Comparison of ENCODE assay signal across 24 mouse cellular contexts in genomic region chr7:98423546-98423945, GRCm38 (mm10). TPM values are rescaled to one million over a fixed set of nuclear protein-coding genes. Genes with fewer than 3 reads are reported as not detected.
DNase-seq lines count a peak whose midpoint lies in the region; ATAC-seq and TF ChIP-seq lines count a peak whose summit lies in the region.
"Had no signal": no experiment of that assay in that cellular context is flagged by ENCODE, and none has a peak within 500 bp of the region (broad histone marks: within the 10 kb centered on the region; RNA-seq: fewer than 3 reads in every experiment).

No protein-coding gene starts in this region.

- WGBS in liver, adult 2 months = 67% methylated on average over 11 of the region's 11 CpGs
- WGBS in liver, embryonic 12.5 days (ENCODE audit: insufficient replicate concordance) = 59% methylated on average over 11 of the region's 11 CpGs
- 60% methylated on average over 11 of the region's 11 CpGs for WGBS in embryonic facial prominence, embryonic 13.5 days
- WGBS in stomach, postnatal 0 days = 62% methylated on average over 11 of the region's 11 CpGs

- peaks cover 16% of the 10 kb centered on the region for H3K4me1 ChIP-seq in liver, adult 2 months (ENCODE audit: control insufficient read depth, insufficient read depth, low read length)
- H3K4me1 ChIP-seq in liver, embryonic 12.5 days = no peaks in the 10 kb centered on the region
- peaks cover 23% of the 10 kb centered on the region; the same call in 1 of the 2 replicates for H3K4me1 ChIP-seq in embryonic facial prominence, embryonic 13.5 days
- H3K4me1 ChIP-seq in stomach, postnatal 0 days (replicated peaks; ENCODE audit: control insufficient read depth, insufficient read depth) = no peaks in the 10 kb centered on the region

- H3K79me2 ChIP-seq in liver, adult 2 months (ENCODE audit: control insufficient read depth, insufficient read depth, low read length) = no peaks in the 10 kb centered on the region

- no peak overlapping the region for H3K4me3 ChIP-seq in liver, adult 2 months (ENCODE audit: insufficient read depth, low read depth, low read length)
- H3K4me3 ChIP-seq in liver, embryonic 12.5 days = no peak overlapping the region
- H3K4me3 ChIP-seq in embryonic facial prominence, embryonic 13.5 days = no peak overlapping the region
- H3K4me3 ChIP-seq in stomach, postnatal 0 days (ENCODE audit: low read depth, low read length) = no peak overlapping the region
- H3K4me3 ChIP-seq: erythroblast, embryonic 14.5 days; gastrocnemius, adult 2 months; hindbrain, embryonic 15.5 days; layer of hippocampus, adult 2 months; midbrain, embryonic 10.5 days; neural tube, embryonic 13.5 days had no signal

- peak; percentile 86 for DNase-seq in liver, adult 2 months (ENCODE audit: extremely low read depth, low read depth, low spot score)
- DNase-seq in R1 (ENCODE audit: low read depth, low spot score) = peak; percentile 90
- no peak for DNase-seq in stomach, postnatal 0 days (ENCODE audit: low spot score)
- no peak for DNase-seq in yolk sac, embryonic 10.5 days (ENCODE audit: low spot score)
- no peak for DNase-seq in spleen, adult 12 weeks (ENCODE audit: low spot score)
- DNase-seq: adrenal gland, postnatal 25 days; cerebellum, adult 18-20 months; gastrocnemius, adult 2 months; heart, adult 18-20 months; heart, postnatal 10 days; kidney, postnatal 10 days; left cerebral cortex, postnatal 4 days; right cerebral cortex, postnatal 14 days; thymus, adult 2 months had no signal

- H3K9me3 ChIP-seq in liver, embryonic 12.5 days (replicated peaks) = no peaks in the 10 kb centered on the region
- no peaks in the 10 kb centered on the region for H3K9me3 ChIP-seq in embryonic facial prominence, embryonic 13.5 days
- H3K9me3 ChIP-seq in stomach, postnatal 0 days (ENCODE audit: control insufficient read depth, low read length) = no peaks in the 10 kb centered on the region
- H3K9me3 ChIP-seq: hindbrain, embryonic 15.5 days; midbrain, embryonic 10.5 days; neural tube, embryonic 13.5 days had no signal

- no peak for ATAC-seq in liver, embryonic 12.5 days
- ATAC-seq in embryonic facial prominence, embryonic 13.5 days (ENCODE audit: insufficient number of reproducible peaks, insufficient read depth, low FRiP score, low TSS enrichment, low read depth) = no peak
- 0 out of 2 replicates have a peak, but pooled peaks have one; percentile 24 for ATAC-seq in stomach, postnatal 0 days (ENCODE audit: low FRiP score, low TSS enrichment)
- ATAC-seq: forebrain, embryonic 16.5 days; intestine, embryonic 16.5 days had no signal

- no peaks in the 10 kb centered on the region for H3K36me3 ChIP-seq in liver, adult 2 months (ENCODE audit: control insufficient read depth, insufficient read depth, low read length)
- no peaks in the 10 kb centered on the region for H3K36me3 ChIP-seq in liver, embryonic 12.5 days
- H3K36me3 ChIP-seq in embryonic facial prominence, embryonic 13.5 days = no peaks in the 10 kb centered on the region
- no peaks in the 10 kb centered on the region for H3K36me3 ChIP-seq in stomach, postnatal 0 days (ENCODE audit: control insufficient read depth, insufficient read depth, low read length)
- H3K36me3 ChIP-seq: hindbrain, embryonic 15.5 days; midbrain, embryonic 10.5 days; neural tube, embryonic 13.5 days had no signal

- no peak overlapping the region for H3K9ac ChIP-seq in liver, adult 2 months (ENCODE audit: low read depth, low read length)
- no peak overlapping the region for H3K9ac ChIP-seq in liver, embryonic 12.5 days
- H3K9ac ChIP-seq in embryonic facial prominence, embryonic 13.5 days = no peak overlapping the region
- no peak overlapping the region for H3K9ac ChIP-seq in stomach, postnatal 0 days (ENCODE audit: low read length)
- H3K9ac ChIP-seq: hindbrain, embryonic 15.5 days; neural tube, embryonic 13.5 days had no signal

- TF ChIP-seq CTCF in liver, adult 2 months (IDR thresholded peaks at IDR 0.05; ENCODE audit: low read depth, low read length) = no peak
- no peak for TF ChIP-seq CTCF in stomach, postnatal 0 days (IDR thresholded peaks at IDR 0.05; ENCODE audit: low read depth)

- no peak overlapping the region for H3K4me2 ChIP-seq in liver, embryonic 12.5 days
- no peak overlapping the region for H3K4me2 ChIP-seq in embryonic facial prominence, embryonic 13.5 days
- H3K4me2 ChIP-seq in stomach, postnatal 0 days (replicated peaks; ENCODE audit: low read depth) = no peak overlapping the region
- H3K4me2 ChIP-seq: hindbrain, embryonic 15.5 days; neural tube, embryonic 13.5 days had no signal

- TF ChIP-seq EP300 in stomach, postnatal 0 days (optimal IDR thresholded peaks at IDR 0.05) = no peak

- H3K27me3 ChIP-seq in liver, adult 2 months (ENCODE audit: control insufficient read depth, insufficient read depth, low read length) = no peaks in the 10 kb centered on the region
- 0 out of 2 replicates have a peak, but pooled peaks cover 5% of the 10 kb centered on the region for H3K27me3 ChIP-seq in liver, embryonic 12.5 days (replicated peaks)
- no peaks in the 10 kb centered on the region for H3K27me3 ChIP-seq in embryonic facial prominence, embryonic 13.5 days
- no peaks in the 10 kb centered on the region for H3K27me3 ChIP-seq in stomach, postnatal 0 days (ENCODE audit: control insufficient read depth, insufficient read depth, low read length)
- H3K27me3 ChIP-seq: hindbrain, embryonic 15.5 days; neural tube, embryonic 13.5 days had no signal

- TF ChIP-seq POLR2A in liver, adult 2 months (IDR thresholded peaks at IDR 0.05; ENCODE audit: extremely low read depth, insufficient read depth, low read length) = no peak

- no peak overlapping the region; the same call in 1 of the 2 replicates for H3K27ac ChIP-seq in liver, adult 2 months (replicated peaks; ENCODE audit: insufficient read depth, low read depth, low read length)
- H3K27ac ChIP-seq in liver, embryonic 12.5 days = no peak overlapping the region
- peak overlapping the region; percentile 48; the same call in 1 of the 2 replicates for H3K27ac ChIP-seq in embryonic facial prominence, embryonic 13.5 days
- no peak overlapping the region for H3K27ac ChIP-seq in stomach, postnatal 0 days (replicated peaks)
- H3K27ac ChIP-seq: gastrocnemius, adult 2 months; hindbrain, embryonic 15.5 days; layer of hippocampus, adult 2 months; midbrain, embryonic 10.5 days; neural tube, embryonic 13.5 days had no signal

RNA-seq across cellular contexts. Expression of gene Gucy2d, which starts 16.7 kb away (rescaled TPM):
- not detected in 2 replicates for total RNA-seq in liver, adult 2 months (2014; rRNA removed)
- not detected in 2 replicates for polyA plus RNA-seq in liver, adult 2 months (2012; rRNA removed)
- not detected in 2 replicates for polyA plus RNA-seq in liver, embryonic 12.5 days (2016; fragmentation: Nextera tagmentation; extraction: Ambion mirVana)
- not detected in 2 replicates for polyA plus RNA-seq in embryonic facial prominence, embryonic 13.5 days (2015; fragmentation: Nextera tagmentation; extraction: Ambion mirVana)
- 0.02 TPM in 1 of 2 replicates, not detected in the other for polyA plus RNA-seq in stomach, postnatal 0 days (2015; fragmentation: Nextera tagmentation; extraction: Ambion mirVana)
- total RNA-seq: adrenal gland, postnatal 25 days; layer of hippocampus, adult 2 months had no signal
- polyA plus RNA-seq: erythroblast, embryonic 14.5 days; forebrain, embryonic 16.5 days; liver, embryonic 16.5 days; midbrain, embryonic 10.5 days; neural tube, embryonic 13.5 days had no signal

Comparison
In these comparisons a context has a peak if more than half of its experiments do, and no peak if none do; other contexts are left out.
1. DNase-seq: peak in liver, adult 2 months (single experiment) and R1 (single experiment); none in stomach, postnatal 0 days (single experiment), yolk sac, embryonic 10.5 days (single experiment) and spleen, adult 12 weeks (single experiment).